Comparison of ENCODE assay signal across 12 mouse cellular contexts in genomic region chrX:103624426-103625168, GRCm38 (mm10). TPM values are rescaled to one million over a fixed set of nuclear protein-coding genes. Genes with fewer than 3 reads are reported as not detected.
DNase-seq lines count a peak whose midpoint lies in the region; ATAC-seq and TF ChIP-seq lines count a peak whose summit lies in the region.
"Had no signal": no experiment of that assay in that cellular context is flagged by ENCODE, and none has a peak within 500 bp of the region (broad histone marks: within the 10 kb centered on the region; RNA-seq: fewer than 3 reads in every experiment).

No protein-coding gene starts in this region.

- H3K9ac ChIP-seq in kidney, embryonic 14.5 days (ENCODE audit: low read depth, low read length), result no peak overlapping the region
- no peak overlapping the region for H3K9ac ChIP-seq in kidney, embryonic 16.5 days (replicated peaks; ENCODE audit: low read length)
- H3K9ac ChIP-seq in intestine, embryonic 16.5 days (ENCODE audit: low read depth, low read length), result no peak overlapping the region
- H3K9ac ChIP-seq: limb, embryonic 12.5 days; neural tube, embryonic 15.5 days had no signal

- H3K4me3 ChIP-seq in kidney, adult 2 months (ENCODE audit: insufficient read depth, low read depth, low read length), result no peak overlapping the region
- no peak overlapping the region for H3K4me3 ChIP-seq in kidney, embryonic 14.5 days (ENCODE audit: low read length)
- no peak overlapping the region for H3K4me3 ChIP-seq in kidney, embryonic 16.5 days (ENCODE audit: low read length)
- no peak overlapping the region for H3K4me3 ChIP-seq in intestine, embryonic 16.5 days (ENCODE audit: low read length)

- H3K27me3 ChIP-seq in kidney, adult 2 months (replicated peaks; ENCODE audit: control insufficient read depth, insufficient read depth, low read length), result no peaks in the 10 kb centered on the region
- no peaks in the 10 kb centered on the region for H3K27me3 ChIP-seq in kidney, embryonic 14.5 days (ENCODE audit: control insufficient read depth, insufficient read depth, low read length)
- no peaks in the 10 kb centered on the region; the same call in 1 of the 2 replicates for H3K27me3 ChIP-seq in kidney, embryonic 16.5 days (ENCODE audit: insufficient read depth, low read length)
- no peaks in the 10 kb centered on the region for H3K27me3 ChIP-seq in intestine, embryonic 16.5 days (replicated peaks; ENCODE audit: control insufficient read depth, insufficient read depth, low read length)
- H3K27me3 ChIP-seq: limb, embryonic 12.5 days had no signal

- no peak for TF ChIP-seq CTCF in kidney, adult 2 months (conservative IDR thresholded peaks at IDR 0.05; ENCODE audit: insufficient read depth, insufficient read length, low read depth, low read length)

- H3K4me1 ChIP-seq in kidney, adult 2 months (ENCODE audit: control insufficient read depth, insufficient read depth, low read length), result no peaks in the 10 kb centered on the region
- H3K4me1 ChIP-seq in kidney, embryonic 14.5 days (ENCODE audit: control insufficient read depth, insufficient read depth, low read length), result no peaks in the 10 kb centered on the region
- no peaks in the 10 kb centered on the region for H3K4me1 ChIP-seq in kidney, embryonic 16.5 days (ENCODE audit: insufficient read depth, low read length)
- no peaks in the 10 kb centered on the region for H3K4me1 ChIP-seq in intestine, embryonic 16.5 days (ENCODE audit: control insufficient read depth, insufficient read depth, low read length)
- H3K4me1 ChIP-seq: limb, embryonic 12.5 days had no signal

- 35% methylated on average over 5 of the region's 5 CpGs for WGBS in kidney, adult 2 months
- 23% methylated on average over 5 of the region's 5 CpGs for WGBS in kidney, embryonic 14.5 days
- 29% methylated on average over 5 of the region's 5 CpGs for WGBS in kidney, embryonic 16.5 days
- 31% methylated on average over 5 of the region's 5 CpGs for WGBS in intestine, embryonic 16.5 days

- H3K27ac ChIP-seq in kidney, adult 2 months (ENCODE audit: insufficient read depth, low read depth, low read length), result no peak overlapping the region
- H3K27ac ChIP-seq in kidney, embryonic 14.5 days (ENCODE audit: low read depth, low read length), result no peak overlapping the region
- H3K27ac ChIP-seq in kidney, embryonic 16.5 days (ENCODE audit: low read length), result no peak overlapping the region
- H3K27ac ChIP-seq in intestine, embryonic 16.5 days (ENCODE audit: low read length), result no peak overlapping the region
- H3K27ac ChIP-seq: limb, embryonic 12.5 days had no signal

- ATAC-seq in kidney, embryonic 14.5 days (ENCODE audit: low FRiP score, low TSS enrichment), result no peak
- ATAC-seq in kidney, embryonic 16.5 days (ENCODE audit: low FRiP score, low TSS enrichment), result no peak
- ATAC-seq in intestine, embryonic 16.5 days, result no peak

- TF ChIP-seq POLR2A in kidney, adult 2 months (IDR thresholded peaks at IDR 0.05; ENCODE audit: low read depth, low read length), result no peak

- peak; percentile 23 for DNase-seq in kidney, adult 2 months
- DNase-seq in CD4-positive helper T cell, adult 2 months (ENCODE audit: low read depth, low spot score), result peak; percentile 46
- peak; percentile 23 for DNase-seq in R1 (ENCODE audit: low read depth, low spot score)
- peak; percentile 30 for DNase-seq in forelimb bud, embryonic 11.5 days (ENCODE audit: low read depth, low spot score)
- no peak for DNase-seq in kidney, adult 8-10 months
- DNase-seq: adrenal gland, adult 2 months; thymus, postnatal 25 days had no signal

- no peaks in the 10 kb centered on the region for H3K9me3 ChIP-seq in kidney, embryonic 14.5 days (ENCODE audit: control insufficient read depth, low read length)
- no peaks in the 10 kb centered on the region for H3K9me3 ChIP-seq in kidney, embryonic 16.5 days (ENCODE audit: low read length)
- no peaks in the 10 kb centered on the region for H3K9me3 ChIP-seq in intestine, embryonic 16.5 days (ENCODE audit: control insufficient read depth, low read length)
- H3K9me3 ChIP-seq: limb, embryonic 12.5 days; neural tube, embryonic 15.5 days had no signal

- no peaks in the 10 kb centered on the region for H3K36me3 ChIP-seq in kidney, adult 2 months (ENCODE audit: control insufficient read depth, insufficient read depth, low read length)
- no peaks in the 10 kb centered on the region for H3K36me3 ChIP-seq in kidney, embryonic 14.5 days (ENCODE audit: control insufficient read depth, insufficient read depth, low read length)
- no peaks in the 10 kb centered on the region for H3K36me3 ChIP-seq in kidney, embryonic 16.5 days (ENCODE audit: insufficient read depth, low read length)
- H3K36me3 ChIP-seq in intestine, embryonic 16.5 days (ENCODE audit: control insufficient read depth, insufficient read depth, low read length), result no peaks in the 10 kb centered on the region
- H3K36me3 ChIP-seq: limb, embryonic 12.5 days; neural tube, embryonic 15.5 days had no signal

- no peak overlapping the region for H3K4me2 ChIP-seq in kidney, embryonic 14.5 days (replicated peaks; ENCODE audit: low read depth, low read length)
- H3K4me2 ChIP-seq in kidney, embryonic 16.5 days (replicated peaks; ENCODE audit: low read depth, low read length), result no peak overlapping the region
- no peak overlapping the region for H3K4me2 ChIP-seq in intestine, embryonic 16.5 days (ENCODE audit: low read depth, low read length)

RNA-seq across cellular contexts. Expression of gene Zcchc13, which starts 5.8 kb away (rescaled TPM):
- 0.09 and 0.19 TPM in 2 replicates for polyA plus RNA-seq in kidney, adult 2 months (2012; rRNA removed)
- not detected in 2 replicates for polyA plus RNA-seq in kidney, embryonic 14.5 days (2014; fragmentation: Nextera tagmentation; extraction: Ambion mirVana)
- not detected in 2 replicates for polyA plus RNA-seq in kidney, embryonic 16.5 days (2015; fragmentation: Nextera tagmentation; extraction: Ambion mirVana)
- polyA plus RNA-seq in intestine, embryonic 16.5 days (2015; fragmentation: Nextera tagmentation; extraction: Ambion mirVana), result not detected in 2 replicates
- polyA plus RNA-seq: adrenal gland, adult 2 months; limb, embryonic 12.5 days; neural tube, embryonic 15.5 days had no signal

Comparison
In these comparisons a context has a peak if more than half of its experiments do, and no peak if none do; other contexts are left out.
1. DNase-seq: peak in kidney, adult 2 months (single experiment), CD4-positive helper T cell, adult 2 months (single experiment), R1 (single experiment) and forelimb bud, embryonic 11.5 days (single experiment); none in kidney, adult 8-10 months (0 of 2).